Mouse (Mus musculus) heart, embryonic 16.5 days (tissue): ENCODE data around the gene Prkci. TPM values are rescaled to one million over a fixed set of nuclear protein-coding genes. Genes with fewer than 3 reads are reported as not detected.

ENCODE experiments used
- ATAC-seq: fragments of 200-750 bp; cut with Nextera tagmentation; replicated peaks from 2 replicates; pipeline ENCODE4 v1.8.0; 2017; ENCODE audit warnings: moderate number of reproducible peaks; ENCODE audit not compliant: insufficient read depth, low FRiP score; ENCODE audit errors: extremely low read depth
- H3K27ac ChIP-seq: fragments of 300-500 bp; sonication (generic); 2 replicates; pipeline ENCODE4 v1.5.1; 2014; ENCODE audit warnings: mild to moderate bottlenecking, low read length, control low read depth, moderate library complexity
- H3K27me3 ChIP-seq: fragments of 300-500 bp; sonication (generic); 2 replicates; pipeline ENCODE4 v1.6.1; 2014; ENCODE audit warnings: low read length, mixed read lengths; ENCODE audit not compliant: control insufficient read depth, insufficient read depth
- H3K36me3 ChIP-seq: fragments of 300-500 bp; sonication (generic); 2 replicates; pipeline ENCODE4 v1.6.1; 2014; ENCODE audit not compliant: control insufficient read depth, insufficient read depth
- H3K4me1 ChIP-seq: fragments of 300-500 bp; sonication (generic); 2 replicates; pipeline ENCODE4 v1.6.1; 2014; ENCODE audit warnings: low read length, mixed read lengths; ENCODE audit not compliant: control insufficient read depth, insufficient read depth
- H3K4me2 ChIP-seq: fragments of 300-500 bp; sonication (generic); 2 replicates; pipeline ENCODE4 v1.6.1; 2014; ENCODE audit warnings: low read depth, mild to moderate bottlenecking, control low read depth, low read length
- H3K4me3 ChIP-seq: fragments of 300-500 bp; sonication (generic); 2 replicates; pipeline ENCODE4 v1.5.1; 2014; ENCODE audit warnings: mild to moderate bottlenecking, control low read depth, low read length
- H3K9ac ChIP-seq: fragments of 300-500 bp; sonication (generic); 2 replicates; pipeline ENCODE4 v1.6.1; 2014; ENCODE audit warnings: low read length, control low read depth
- H3K9me3 ChIP-seq: fragments of 300-500 bp; sonication (generic); replicated peaks from 2 replicates; pipeline ENCODE4 v1.6.1; 2016; ENCODE audit warnings: low read length; ENCODE audit not compliant: control insufficient read depth
- WGBS: fragments of 180-500 bp; shearing (Covaris S2); extraction: QIAGEN DNeasy Blood & Tissue Kit; methylation state at CpG from one replicate; pipeline ENCODE4 v1.1.7; 2014; 5-methylcytosine and 5-hydroxymethylcytosine counted together
- polyA plus RNA-seq: library from polyadenylated mRNA; unstranded; fragments of >200 nt; fragmentation: Nextera tagmentation; extraction: Ambion mirVana; gene quantifications from 2 replicates; pipeline ENCODE4 v1.2.1, GENCODE M21; 2015

Gene Prkci
- polyA plus RNA-seq, 1 experiment from 2014 or later = 16.9 TPM

- Histone ChIP-seq H3K4me2 (peak overlapping the region; percentile 44), H3K4me3 (no peak overlapping the region), H3K27ac (no peak overlapping the region), H3K27me3 (no peaks in the 10 kb centered on the region), H3K36me3 (no peaks in the 10 kb centered on the region), H3K4me1 (peaks cover 12% of the 10 kb centered on the region), H3K9ac (no peak overlapping the region; the same call in 1 of the 2 replicates), H3K9me3 (no peaks in the 10 kb centered on the region)
- ATAC-seq = no peak
- 33% methylated on average over 12 of the region's 12 CpGs for WGBS
Observed at GRCm38 (mm10) chr3:31083507-31084245, 88.1 kb downstream of the Prkci start.

DNA sequence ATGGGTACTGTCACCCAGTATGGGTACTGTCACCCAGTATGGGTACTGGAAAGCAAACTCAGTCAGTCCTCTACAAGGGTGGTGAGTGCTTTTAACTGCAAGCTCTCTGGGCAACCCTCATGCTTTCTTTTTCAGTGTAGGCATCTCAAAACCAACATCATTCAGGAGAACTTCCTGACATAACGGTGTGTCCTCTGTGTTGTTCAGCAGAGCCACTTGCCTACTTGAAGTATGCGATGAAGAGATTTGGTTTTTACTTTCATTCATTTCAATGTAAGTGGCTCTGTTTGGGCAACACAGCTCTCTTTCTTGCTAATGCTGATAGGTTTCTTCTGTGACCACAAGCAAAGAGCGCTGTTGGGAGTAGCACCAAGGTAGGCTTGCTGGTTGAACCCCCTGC lies 89.5 kb downstream of the Prkci start:
- H3K4me2 ChIP-seq = no peak overlapping the region
- ATAC-seq = no peak
- H3K9me3 ChIP-seq = no peaks in the 10 kb centered on the region
- H3K27me3 ChIP-seq = no peaks in the 10 kb centered on the region
- 73% methylated on average over 3 of the region's 3 CpGs for WGBS
- peaks cover 12% of the 10 kb centered on the region for H3K4me1 ChIP-seq
- H3K36me3 ChIP-seq = no peaks in the 10 kb centered on the region
- no peak overlapping the region for H3K4me3 ChIP-seq
- no peak overlapping the region for H3K27ac ChIP-seq
- no peak overlapping the region for H3K9ac ChIP-seq

- no peaks in the 10 kb centered on the region for H3K27me3 ChIP-seq
- H3K4me2 ChIP-seq = no peak overlapping the region
- 51% methylated on average over 10 of the region's 10 CpGs for WGBS
- no peak overlapping the region for H3K27ac ChIP-seq
- no peak for ATAC-seq
- no peak overlapping the region for H3K4me3 ChIP-seq
- H3K4me1 ChIP-seq = peaks cover 8% of the 10 kb centered on the region
- no peaks in the 10 kb centered on the region for H3K36me3 ChIP-seq
- no peaks in the 10 kb centered on the region for H3K9me3 ChIP-seq
- no peak overlapping the region for H3K9ac ChIP-seq
Observed at GRCm38 (mm10) chr3:31088789-31089775, 93.5 kb downstream of the Prkci start.

GRCm38 (mm10) chr3:31089956-31090355 lies 94.4 kb downstream of the Prkci start:
- Histone ChIP-seq H3K4me3 (no peak overlapping the region), H3K27me3 (no peaks in the 10 kb centered on the region), H3K27ac (no peak overlapping the region), H3K4me2 (no peak overlapping the region), H3K9ac (no peak overlapping the region), H3K9me3 (no peaks in the 10 kb centered on the region), H3K4me1 (peaks cover 4% of the 10 kb centered on the region), H3K36me3 (no peaks in the 10 kb centered on the region)
- WGBS = 45% methylated on average over 7 of the region's 7 CpGs
- no peak for ATAC-seq

DNA sequence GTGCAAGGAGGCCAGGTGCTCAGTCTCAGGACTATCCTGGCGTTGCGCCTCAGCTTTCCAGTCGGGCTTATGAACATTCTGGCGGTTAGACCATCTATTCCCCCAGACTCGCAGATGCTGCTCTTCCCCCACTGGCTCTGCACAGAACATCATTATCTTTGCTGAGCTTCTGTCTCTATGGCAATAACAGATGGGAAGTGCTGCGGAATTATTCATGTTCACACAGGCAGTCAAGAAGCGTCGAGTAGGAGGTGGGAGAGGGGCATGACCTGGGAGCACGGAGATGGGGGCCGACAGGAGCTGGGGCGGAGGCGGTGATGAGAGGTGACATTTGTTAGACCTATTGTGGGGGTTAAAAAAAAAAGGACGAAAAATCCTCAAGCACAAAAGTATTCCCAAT lies 97.6 kb downstream of the Prkci start:
- Histone ChIP-seq H3K9ac (peak overlapping the region; percentile 58), H3K4me3 (peak overlapping the region; percentile 81), H3K4me2 (peak overlapping the region; percentile 91), H3K9me3 (no peaks in the 10 kb centered on the region), H3K27ac (peak overlapping the region; percentile 99), H3K27me3 (no peaks in the 10 kb centered on the region), H3K4me1 (peaks cover 16% of the 10 kb centered on the region), H3K36me3 (no peaks in the 10 kb centered on the region; the same call in 1 of the 2 replicates)
- no peak for ATAC-seq
- 8% methylated on average over 13 of the region's 13 CpGs for WGBS

- Histone ChIP-seq H3K9me3 (no peaks in the 10 kb centered on the region), H3K36me3 (no peaks in the 10 kb centered on the region; the same call in 1 of the 2 replicates), H3K27me3 (no peaks in the 10 kb centered on the region), H3K4me3 (peak overlapping the region; percentile 81), H3K9ac (peak overlapping the region; percentile 83), H3K4me2 (peak overlapping the region; percentile 91), H3K4me1 (peaks cover 19% of the 10 kb centered on the region), H3K27ac (peak overlapping the region; percentile 99)
- under 1% methylated on average over 46 of the region's 58 CpGs for WGBS
- peak; percentile 49 for ATAC-seq
Observed at GRCm38 (mm10) chr3:31093627-31094351, 98.2 kb downstream of the Prkci start.

- Histone ChIP-seq H3K36me3 (no peaks in the 10 kb centered on the region; the same call in 1 of the 2 replicates), H3K4me2 (peak within 1 kb of the TSS; percentile 91), H3K9me3 (no peaks in the 10 kb centered on the region), H3K27me3 (no peaks in the 10 kb centered on the region), H3K9ac (peak within 1 kb of the TSS; percentile 90), H3K27ac (peak within 1 kb of the TSS; percentile 99), H3K4me3 (peak within 1 kb of the TSS; percentile 81), H3K4me1 (peaks cover 22% of the 10 kb centered on the region)
- WGBS = under 1% methylated on average over 71 of the region's 109 CpGs
- ATAC-seq = peak; percentile 95
Observed at GRCm38 (mm10) chr3:31094531-31095178, 99.1 kb downstream of the Prkci start, which contains the start of gene Skil. Gene Skil (plus strand): TSS chr3:31095058.

DNA sequence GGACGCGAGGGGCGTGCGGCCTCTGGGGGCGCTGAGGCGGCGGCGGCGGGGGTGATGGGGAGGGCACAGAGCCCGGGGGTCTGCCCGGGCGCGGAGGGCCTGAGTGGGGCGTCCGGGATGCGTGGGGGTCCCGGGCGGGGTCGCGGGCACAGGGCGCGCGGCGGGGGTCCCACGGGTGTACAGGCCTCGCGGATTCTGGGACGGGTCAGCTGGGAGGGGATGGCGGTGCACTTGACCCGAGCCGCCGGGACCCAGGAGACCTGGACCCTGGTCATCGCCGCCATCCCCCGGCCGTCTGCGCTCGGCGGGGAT lies 99.6 kb downstream of the Prkci start:
- no peak for ATAC-seq
- H3K27ac ChIP-seq = peak overlapping the region; percentile 99
- H3K4me3 ChIP-seq = peak overlapping the region; percentile 81
- peak overlapping the region; percentile 91 for H3K4me2 ChIP-seq
- peak overlapping the region; percentile 90 for H3K9ac ChIP-seq
- H3K27me3 ChIP-seq = no peaks in the 10 kb centered on the region
- no peaks in the 10 kb centered on the region for H3K9me3 ChIP-seq
- peaks cover 23% of the 10 kb centered on the region for H3K4me1 ChIP-seq
- H3K36me3 ChIP-seq = no peaks in the 10 kb centered on the region; the same call in 1 of the 2 replicates
- WGBS = under 1% methylated on average over 30 of the region's 39 CpGs
